Mouse (Mus musculus) hindlimb bud, embryonic 11.5 days (tissue): ENCODE data around the gene Spry1.

Source experiments
- DNase-seq: peaks from one replicate; pipeline ENCODE4 v3.0.0-alpha.2; 2012; ENCODE audit warnings: low read depth, low spot score; ENCODE audit errors: extremely low spot score

The Spry1 gene

GRCm38 (mm10) chr3:37641796-37642680 is 2.3 kb downstream of the Spry1 start:
- no peak for DNase-seq

- no peak for DNase-seq
Observed at GRCm38 (mm10) chr3:37642681-37643214, 3.0 kb downstream of the Spry1 start.

- no peak for DNase-seq
Observed at GRCm38 (mm10) chr3:37643411-37643810, 3.7 kb downstream of the Spry1 start.

- DNase-seq, result no peak
Observed at GRCm38 (mm10) chr3:37643903-37644302, 4.2 kb downstream of the Spry1 start.

- no peak for DNase-seq
Observed at GRCm38 (mm10) chr3:37645061-37645460, 5.3 kb downstream of the Spry1 start.

- DNase-seq, result no peak
Observed at GRCm38 (mm10) chr3:37646221-37646620, 6.5 kb downstream of the Spry1 start.

GRCm38 (mm10) chr3:37647225-37647624 is 7.5 kb downstream of the Spry1 start:
- DNase-seq, result no peak

- DNase-seq, result no peak
Observed at GRCm38 (mm10) chr3:37648244-37648643, 8.5 kb downstream of the Spry1 start.

GRCm38 (mm10) chr3:37649281-37649680 is 9.5 kb downstream of the Spry1 start:
- no peak for DNase-seq

GRCm38 (mm10) chr3:37652537-37652936 is 12.8 kb downstream of the Spry1 start:
- no peak for DNase-seq

GRCm38 (mm10) chr3:37653935-37654729 is 14.4 kb downstream of the Spry1 start:
- no peak for DNase-seq

GRCm38 (mm10) chr3:37654787-37655186 is 15.0 kb downstream of the Spry1 start:
- no peak for DNase-seq

- no peak for DNase-seq
Observed at GRCm38 (mm10) chr3:37655933-37656633, 16.3 kb downstream of the Spry1 start.

- DNase-seq, result no peak
Observed at GRCm38 (mm10) chr3:37657009-37657408, 17.3 kb downstream of the Spry1 start.

GRCm38 (mm10) chr3:37658155-37658554 is 18.4 kb downstream of the Spry1 start:
- no peak for DNase-seq

GRCm38 (mm10) chr3:37659621-37660020 is 19.9 kb downstream of the Spry1 start:
- DNase-seq, result no peak

- no peak for DNase-seq
Observed at GRCm38 (mm10) chr3:37666291-37667118, 26.8 kb downstream of the Spry1 start.

GRCm38 (mm10) chr3:37667119-37667467 is 27.3 kb downstream of the Spry1 start:
- DNase-seq, result no peak

- no peak for DNase-seq
Observed at GRCm38 (mm10) chr3:37667736-37668135, 28.0 kb downstream of the Spry1 start.

GRCm38 (mm10) chr3:37668652-37669051 is 28.9 kb downstream of the Spry1 start:
- DNase-seq, result no peak
